Mouse (Mus musculus) heart, postnatal 25 days (tissue): Measurements from ENCODE around the gene Mmab. TPM values are rescaled to one million over a fixed set of nuclear protein-coding genes. Genes with fewer than 3 reads are reported as not detected.

Source experiments
- microRNA-seq: library from miRNA; unstranded; fragments of <30 nt; microRNA quantifications from one replicate; pipeline ENCODE4 v1.2.0, GENCODE M21; 2022
- total RNA-seq, 2 experiments: library from RNA; stranded (reverse); gene quantifications; 2 replicates each; pipeline ENCODE4 v1.2.3; 2021

Mmab gene
- total RNA-seq, 2 experiments from 2014 or later = 15.8 to 17.0 TPM

Small RNA genes lying within 50 kb of the gene (microRNA-seq; reads per million reads assigned to microRNA genes)
- gene Mir7027 = not detected

Other genes starting within 250 kb of the Mmab start
- gene Foxn4, start 170.3 kb downstream of the Mmab start, total RNA-seq = not detected
- not detected for gene Myo1h, start 154.9 kb downstream of the Mmab start, total RNA-seq
- 10 to 100 TPM; 52.2 to 55.0 TPM for gene Kctd10, start 63.6 kb downstream of the Mmab start, total RNA-seq
- gene Ube3b, start 63.5 kb downstream of the Mmab start, total RNA-seq = 10 to 100 TPM; 85.4 to 93.5 TPM
- 1 to 10 TPM; 9.2 to 9.7 TPM for gene Mvk, start 209 bp upstream of the Mmab start, total RNA-seq
- 1 to 10 TPM; 2.4 to 4.2 TPM for gene Fam222a, start 124.0 kb upstream of the Mmab start, total RNA-seq
- 1 to 10 TPM; 5.1 to 5.3 TPM for gene Trpv4, start 214.4 kb upstream of the Mmab start, total RNA-seq
- 10 to 100 TPM; 17.1 to 18.0 TPM for gene Gltp, start 246.9 kb upstream of the Mmab start, total RNA-seq